Mouse (Mus musculus): Measurements from ENCODE around the gene Cited4. TPM values are rescaled to one million over a fixed set of nuclear protein-coding genes. Genes with fewer than 3 reads are reported as not detected.

Cited4 gene
- polyA plus RNA-seq, 1 experiment from 2014 or later: 0.92 TPM

GRCm38 (mm10) chr4:120716141-120716571, 49.8 kb downstream of the Cited4 start:
- 3% methylated on average over 12 of the region's 12 CpGs for WGBS
- no peak overlapping the region; the same call in 1 of the 2 replicates for H3K9ac ChIP-seq (replicated peaks)
- ATAC-seq: peak; percentile 75

DNA sequence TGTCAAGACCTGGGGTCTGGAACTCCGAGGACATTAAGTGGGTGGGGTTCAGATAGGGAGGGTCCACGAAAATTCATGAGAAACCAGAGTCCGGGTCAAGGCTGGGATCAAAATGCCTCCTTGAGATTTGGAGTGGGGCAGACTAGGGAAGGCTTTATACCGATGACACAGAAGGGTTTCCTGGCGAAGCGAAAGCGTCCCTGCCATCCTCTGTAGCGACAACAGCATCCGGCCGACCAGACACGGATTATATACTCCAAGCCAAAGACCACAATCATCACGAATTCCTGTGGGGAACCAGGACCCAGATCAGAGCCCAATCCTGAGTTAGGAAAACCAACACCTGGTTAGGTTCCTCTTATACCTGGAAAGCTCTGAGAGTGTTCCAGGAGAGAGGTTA, 50.4 kb downstream of the Cited4 start:
- Histone ChIP-seq H3K9ac (replicated peaks) (no peak overlapping the region), H3K27me3 (peaks cover 29% of the 10 kb centered on the region), H3K4me2 (replicated peaks) (peak overlapping the region; percentile 56), H3K36me3 (no peaks in the 10 kb centered on the region), H3K4me3 (replicated peaks) (peak overlapping the region; percentile 40), H3K4me1 (replicated peaks) (peaks cover 31% of the 10 kb centered on the region), H3K9me3 (no peaks in the 10 kb centered on the region), H3K27ac (no peak overlapping the region)
- peak; percentile 1; the same call in 1 of the 2 replicates for ATAC-seq
- 25% methylated on average over 12 of the region's 12 CpGs for WGBS

More at GRCm38 (mm10) chr4:120716141-120716571, 49.8 kb downstream of the Cited4 start:
- Histone ChIP-seq H3K4me1 (replicated peaks) (peaks cover 31% of the 10 kb centered on the region), H3K9me3 (no peaks in the 10 kb centered on the region), H3K27ac (no peak overlapping the region), H3K36me3 (no peaks in the 10 kb centered on the region), H3K4me3 (replicated peaks) (peak overlapping the region; percentile 40), H3K27me3 (peaks cover 29% of the 10 kb centered on the region), H3K4me2 (replicated peaks) (peak overlapping the region; percentile 56)

Other genes with a start within 250 kb of the Cited4 start
- gene Slfnl1, start 134.3 kb upstream of the Cited4 start, polyA plus RNA-seq (2015; fragmentation: Nextera tagmentation; extraction: Ambion mirVana): not detected in 2 replicates
- gene Ctps, start 96.3 kb upstream of the Cited4 start, polyA plus RNA-seq (2015; fragmentation: Nextera tagmentation; extraction: Ambion mirVana): 79.5 and 83.0 TPM in 2 replicates
- not detected in 2 replicates for gene Gm8439, start 77.8 kb upstream of the Cited4 start, polyA plus RNA-seq (2015; fragmentation: Nextera tagmentation; extraction: Ambion mirVana)
- gene Kcnq4, start 82.0 kb downstream of the Cited4 start, polyA plus RNA-seq (2015; fragmentation: Nextera tagmentation; extraction: Ambion mirVana): 3.2 and 3.9 TPM in 2 replicates
- gene Nfyc, start 165.0 kb downstream of the Cited4 start, polyA plus RNA-seq (2015; fragmentation: Nextera tagmentation; extraction: Ambion mirVana): 87.1 and 88.8 TPM in 2 replicates
- gene Rims3, start 188.2 kb downstream of the Cited4 start, polyA plus RNA-seq (2015; fragmentation: Nextera tagmentation; extraction: Ambion mirVana): 9.8 and 11.0 TPM in 2 replicates

Data from midbrain, embryonic 13.5 days (tissue).